Mouse (Mus musculus) fibroblast of lung, adult 2 months (primary cell): ENCODE measurements around the gene Ripor2.
"Not testable (repeated sequence)": the region's sequence is repeated elsewhere in the genome, so short reads cannot be mapped to it uniquely, and the experiment has no call there.

ENCODE experiments used
- DNase-seq: peaks from one replicate; pipeline ENCODE4 v3.0.0-alpha.2; 2011; ENCODE audit warnings: low read depth

Gene Ripor2

DNA sequence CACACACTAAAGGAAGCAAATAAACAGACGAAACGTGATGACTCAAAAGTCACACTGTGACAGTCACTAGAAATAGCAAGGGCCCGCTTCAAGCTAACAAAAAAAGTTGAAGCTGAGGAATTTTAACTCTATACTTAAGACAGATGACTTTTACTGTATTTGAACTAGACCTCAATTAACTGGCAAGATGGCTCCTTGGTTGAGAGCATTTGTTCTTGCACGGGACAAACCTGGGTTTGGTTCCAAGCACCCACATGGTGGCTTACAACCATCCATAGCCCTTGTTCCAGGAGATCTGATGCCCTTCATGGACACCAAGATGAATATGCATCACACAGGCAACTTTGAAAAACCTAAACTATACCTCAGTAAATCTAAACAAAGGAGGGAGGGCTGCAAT lies 180.3 kb downstream of the Ripor2 start:
- DNase-seq = no peak

DNA sequence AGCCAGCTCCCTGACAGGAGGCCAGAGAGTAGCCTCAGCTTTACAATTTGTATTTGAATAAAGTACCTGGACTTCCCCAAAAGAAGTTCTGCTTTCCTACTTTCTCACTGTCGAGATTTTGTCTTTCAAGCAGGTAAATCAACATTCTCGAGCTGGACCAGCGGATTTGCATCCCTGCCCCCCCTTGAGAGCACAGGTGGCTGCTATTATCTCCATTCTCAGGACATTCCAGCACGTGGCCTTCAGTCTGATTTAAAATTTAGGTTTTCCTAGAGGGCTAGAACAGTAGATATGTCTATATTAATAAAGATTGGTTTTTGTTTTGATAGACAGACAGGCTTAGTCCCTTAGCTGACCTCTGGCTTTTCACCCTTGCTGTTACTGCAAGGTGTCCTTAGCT lies 185.8 kb downstream of the Ripor2 start:
- not testable (repeated sequence) for DNase-seq

DNA sequence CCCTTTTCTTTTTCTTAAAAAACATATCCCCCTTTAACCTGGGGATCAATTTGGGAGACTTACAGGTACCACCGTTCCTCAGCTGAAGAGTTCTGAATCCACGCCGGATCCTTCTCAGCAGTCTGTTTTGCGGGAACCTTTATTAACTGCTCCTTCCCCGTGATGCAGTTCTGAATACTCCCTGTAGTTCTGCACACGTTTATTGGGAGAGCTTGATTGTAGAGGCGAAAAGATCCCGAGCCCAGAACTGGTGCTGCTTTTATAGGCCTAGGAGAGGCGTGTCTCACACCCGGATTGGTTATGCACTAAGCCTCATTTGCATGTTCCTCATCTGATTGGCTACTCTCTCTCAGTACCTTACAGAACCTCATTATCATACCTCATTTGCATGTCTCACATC lies 189.5 kb downstream of the Ripor2 start:
- not testable (repeated sequence) for DNase-seq

DNA sequence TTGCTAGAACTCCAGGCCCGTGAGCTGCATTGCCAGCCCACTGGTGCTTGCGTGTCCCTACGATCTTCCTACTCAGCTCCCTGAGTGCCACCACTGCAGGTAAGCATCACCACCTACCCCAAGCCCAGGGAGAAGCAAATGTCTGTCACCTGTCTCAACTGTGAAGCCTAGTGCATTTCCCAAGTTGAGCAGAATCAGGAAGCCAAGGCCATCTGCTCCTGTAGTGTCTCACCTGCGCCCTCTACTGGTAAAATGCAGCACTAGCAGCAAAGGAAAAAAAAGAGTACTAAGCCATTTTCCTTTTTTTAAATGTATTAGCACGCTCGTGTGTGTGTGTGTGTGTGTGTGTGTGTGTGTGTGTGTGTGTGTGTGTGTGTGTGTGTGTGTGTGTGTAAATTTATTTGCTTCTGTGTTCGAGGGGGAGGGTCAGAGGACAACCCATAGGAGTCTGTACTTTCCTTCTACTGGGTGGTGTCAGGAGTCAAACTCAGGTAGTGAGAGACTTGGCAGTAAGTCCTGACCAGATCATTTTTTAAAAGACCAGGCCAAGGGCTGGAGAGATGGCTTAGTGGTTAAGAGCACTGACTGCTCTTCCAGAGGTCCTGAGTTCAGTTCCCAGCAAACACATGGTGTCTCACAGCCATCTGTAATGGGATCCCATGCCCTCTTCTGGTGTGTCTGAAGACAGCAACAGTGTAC lies 194.3 kb downstream of the Ripor2 start:
- no peak for DNase-seq

DNA sequence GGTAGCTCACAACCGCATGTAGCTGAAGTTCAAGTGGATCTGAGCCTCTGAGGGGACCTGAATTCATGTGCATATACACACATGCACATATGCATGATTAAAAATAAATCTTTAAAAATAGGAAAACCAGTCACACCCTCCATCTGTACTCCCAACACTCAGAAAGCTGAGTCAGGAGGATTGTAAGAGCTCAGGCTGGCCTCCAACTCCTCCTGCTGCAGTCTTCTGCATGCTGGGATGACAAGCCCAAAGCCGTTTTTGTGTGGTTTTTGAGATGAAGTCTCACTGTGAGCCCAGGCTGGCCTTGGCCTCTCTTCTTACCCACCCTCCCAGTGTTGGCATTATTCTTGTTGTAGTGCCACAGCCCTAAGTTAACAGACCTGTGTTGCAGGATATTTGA lies 196.0 kb downstream of the Ripor2 start:
- DNase-seq = no peak

DNA sequence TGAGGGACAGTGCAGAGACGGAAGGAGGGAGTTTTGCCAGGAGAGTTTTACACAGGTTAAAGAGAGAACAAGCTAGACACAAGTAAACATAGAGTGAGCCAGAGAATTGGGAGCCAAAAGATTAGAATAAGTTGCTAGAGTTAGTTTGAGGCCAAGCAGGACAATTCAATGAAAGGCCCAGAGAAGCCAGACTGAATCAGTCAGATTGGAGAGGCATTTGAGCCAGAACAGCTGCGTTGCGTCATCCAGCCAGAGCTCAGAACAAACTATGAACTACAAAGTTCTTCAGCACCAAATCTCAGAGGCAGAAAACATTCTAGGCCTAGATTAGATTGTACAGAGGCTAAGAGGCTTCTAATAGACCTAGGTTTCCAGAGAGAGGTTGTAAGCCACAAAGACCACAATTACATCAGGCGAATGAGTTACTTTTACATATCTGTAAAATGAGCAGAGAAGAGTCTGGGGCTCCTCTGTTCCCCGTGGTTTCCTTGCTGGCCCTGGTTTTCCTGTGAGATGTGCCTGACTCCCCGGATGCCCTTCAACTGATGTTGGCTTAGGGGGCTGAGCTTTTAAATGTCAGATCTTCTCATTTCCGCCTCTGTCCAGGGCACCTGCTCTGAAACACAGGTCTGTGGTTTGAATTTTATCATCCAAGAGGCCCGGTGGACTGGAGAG lies 196.9 kb downstream of the Ripor2 start:
- no peak for DNase-seq

DNA sequence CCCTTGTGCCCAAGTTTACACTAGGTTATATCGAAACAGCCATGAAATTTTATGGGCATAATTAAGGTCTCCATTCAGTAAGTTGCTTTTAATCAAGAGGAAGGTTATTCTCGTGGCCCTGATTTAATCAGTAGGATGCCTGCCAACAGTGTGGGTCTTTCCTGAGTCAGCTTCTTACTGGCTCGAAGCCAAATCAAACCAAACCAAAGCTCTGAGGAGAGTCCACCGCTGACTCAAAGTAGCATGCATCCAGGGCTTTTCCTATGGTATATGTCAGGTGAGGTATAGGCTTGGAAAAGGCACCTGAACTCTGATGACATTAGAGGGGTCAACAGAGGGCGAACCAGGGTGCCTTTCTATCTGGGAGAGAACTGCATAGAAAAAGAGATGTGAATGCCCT lies 199.9 kb downstream of the Ripor2 start:
- no peak for DNase-seq
